Mouse (Mus musculus) MEL (cell line): Measurements from ENCODE around the gene Dlx3.

Source experiments
- CHD2 ChIP-seq: IDR thresholded peaks from 2 replicates; pipeline ENCODE4 v1.6.1; 2011; ENCODE audit warnings: low read length, improper control_type of control experiment
- CTCF ChIP-seq, 3 experiments: IDR thresholded peaks in 2 of 3; conservative IDR thresholded peaks in 1 of 3; 2 replicates each; pipeline ENCODE4 v1.5.1; 2011 to 2012; ENCODE audit warnings: low read length in 3 of 3, low read depth in 2 of 3, mild to moderate bottlenecking in 2 of 3, improper control_type of control experiment in 1 of 3, inconsistent platforms in 1 of 3, mixed read lengths in 1 of 3, moderate library complexity in 1 of 3; ENCODE audit not compliant: control insufficient read depth in 1 of 3, insufficient read depth in 1 of 3, poor library complexity in 1 of 3, severe bottlenecking in 1 of 3
- EP300 ChIP-seq, 2 experiments: IDR thresholded peaks; 2 replicates each; pipeline ENCODE4 v1.6.1; 2011; ENCODE audit warnings: improper control_type of control experiment in 2 of 2, low read length in 2 of 2, low read depth in 1 of 2, mild to moderate bottlenecking in 1 of 2
- MAFK ChIP-seq: IDR thresholded peaks from 2 replicates; pipeline ENCODE4 v1.6.1; 2011; ENCODE audit warnings: low read depth, mild to moderate bottlenecking, low read length, improper control_type of control experiment, borderline replicate concordance
- POLR2A ChIP-seq, 2 experiments: IDR thresholded peaks; 2 replicates each; pipeline ENCODE4 v1.6.1; 2011 to 2012; ENCODE audit warnings: low read length in 2 of 2, mild to moderate bottlenecking in 2 of 2, control low read depth in 1 of 2, improper control_type of control experiment in 1 of 2, low read depth in 1 of 2, moderate library complexity in 1 of 2; ENCODE audit not compliant: control insufficient read depth in 1 of 2, insufficient read depth in 1 of 2, poor library complexity in 1 of 2
- SMC3 ChIP-seq: IDR thresholded peaks from 2 replicates; pipeline ENCODE4 v1.6.1; 2011; ENCODE audit warnings: low read depth, low read length, improper control_type of control experiment
- UBTF ChIP-seq: IDR thresholded peaks from 2 replicates; pipeline ENCODE4 v1.6.1; 2012; ENCODE audit warnings: low read depth, mild to moderate bottlenecking, inconsistent platforms, low read length, improper control_type of control experiment, moderate library complexity, borderline replicate concordance; ENCODE audit not compliant: insufficient read depth
- ZMIZ1 ChIP-seq: IDR thresholded peaks from 2 replicates; pipeline ENCODE4 v1.6.1; 2012; ENCODE audit warnings: low read depth, mild to moderate bottlenecking, inconsistent platforms, low read length, improper control_type of control experiment, moderate library complexity
- ZNF384 ChIP-seq: IDR thresholded peaks from 2 replicates; pipeline ENCODE4 v1.6.1; 2012; ENCODE audit warnings: low read depth, mild to moderate bottlenecking, inconsistent platforms, low read length, improper control_type of control experiment

DNA sequence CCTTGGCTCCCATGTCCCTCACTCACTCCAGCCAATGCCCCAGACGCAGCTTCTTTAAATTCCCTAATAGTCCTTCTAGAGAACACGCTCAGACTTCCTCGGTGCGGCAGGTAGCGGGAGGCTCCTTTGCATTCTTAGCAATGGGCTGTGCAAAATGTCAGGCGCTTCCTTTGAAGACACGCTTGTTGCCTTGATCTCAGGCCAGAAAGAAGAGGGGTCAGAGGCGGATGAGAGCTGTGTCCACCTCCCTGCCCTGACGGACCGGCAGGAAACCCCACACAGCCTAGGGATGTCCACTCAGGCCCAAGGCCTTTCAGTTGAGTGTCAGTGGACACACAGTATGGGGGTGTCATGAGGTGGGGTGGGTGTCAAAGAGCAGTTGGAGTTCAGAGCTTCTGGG is 24.3 kb upstream of the Dlx3 start:
- TF ChIP-seq ZMIZ1 (no peak), SMC3 (no peak), UBTF (no peak), CTCF (IDR thresholded peaks at IDR 0.05 in 2 of 3, conservative IDR thresholded peaks at IDR 0.05 in 1 of 3; ENCODE audit: control insufficient read depth in 1 of 3, insufficient read depth in 1 of 3, low read depth in 2 of 3, low read length in 3 of 3, poor library complexity in 1 of 3, severe bottlenecking in 1 of 3) (no peak), POLR2A (IDR thresholded peaks at IDR 0.05; ENCODE audit: control insufficient read depth in 1 of 2, insufficient read depth in 1 of 2, low read depth in 1 of 2, low read length in 2 of 2, poor library complexity in 1 of 2) (no peak), ZNF384 (no peak), EP300 (IDR thresholded peaks at IDR 0.05; ENCODE audit: low read depth in 1 of 2, low read length in 2 of 2) (no peak), CHD2 (no peak), MAFK (no peak)
